Mouse (Mus musculus) ovary, adult 18-20 months (tissue): ENCODE data around the gene Olfr1508.
"Not testable (repeated sequence)": the region's sequence is repeated elsewhere in the genome, so short reads cannot be mapped to it uniquely, and the experiment has no call there.

ENCODE experiments used
- DNase-seq: peaks from one replicate; pipeline ENCODE4 v3.0.0; 2022; ENCODE audit warnings: low spot score, mixed read lengths

Gene Olfr1508

DNA sequence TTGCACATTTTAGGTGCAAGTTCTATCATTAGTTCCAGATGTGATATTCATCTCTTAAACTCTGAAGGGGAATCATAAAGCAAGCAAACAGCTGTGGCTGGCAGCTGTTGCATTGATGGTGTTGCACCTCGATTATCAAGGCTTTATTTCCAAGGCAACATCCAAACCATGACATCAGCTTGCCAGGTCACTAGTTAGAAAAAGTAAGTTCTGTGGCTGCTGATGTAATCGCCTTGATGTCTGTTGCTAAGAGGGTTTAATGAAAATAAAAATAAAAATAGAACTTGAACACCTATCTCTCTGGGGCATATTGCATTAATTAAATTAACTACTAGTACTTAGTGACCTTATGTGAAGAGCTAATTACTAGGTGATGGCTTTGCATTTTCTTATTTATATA is at the start of gene Olfr1508:
Gene Olfr1508, minus strand, starts transcription at position 101 of the 400 bp plus-strand sequence.
- DNase-seq: no peak

DNA sequence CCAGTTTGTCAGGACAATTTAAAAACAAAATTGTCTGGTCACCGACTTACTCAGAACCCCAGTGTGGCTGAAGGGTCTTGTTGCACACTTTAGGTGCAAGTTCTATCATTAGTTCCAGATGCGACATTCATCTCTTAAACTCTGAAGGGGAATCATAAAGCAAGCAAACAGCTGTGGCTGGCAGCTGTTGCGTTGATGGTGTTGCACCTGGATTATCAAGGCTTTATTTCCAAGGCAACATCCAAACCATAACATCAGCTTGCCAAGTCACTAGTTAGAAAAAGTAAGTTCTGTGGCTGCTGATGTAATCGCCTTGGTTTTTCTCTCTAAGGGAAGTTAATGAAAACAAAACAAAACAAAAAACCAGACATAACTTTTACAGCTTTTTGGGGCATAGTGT is 28.2 kb upstream of the Olfr1508 start, which contains the start of gene Olfr1507:
Gene Olfr1507, minus strand, starts transcription at position 234 of the 400 bp plus-strand sequence.
- DNase-seq: no peak

DNA sequence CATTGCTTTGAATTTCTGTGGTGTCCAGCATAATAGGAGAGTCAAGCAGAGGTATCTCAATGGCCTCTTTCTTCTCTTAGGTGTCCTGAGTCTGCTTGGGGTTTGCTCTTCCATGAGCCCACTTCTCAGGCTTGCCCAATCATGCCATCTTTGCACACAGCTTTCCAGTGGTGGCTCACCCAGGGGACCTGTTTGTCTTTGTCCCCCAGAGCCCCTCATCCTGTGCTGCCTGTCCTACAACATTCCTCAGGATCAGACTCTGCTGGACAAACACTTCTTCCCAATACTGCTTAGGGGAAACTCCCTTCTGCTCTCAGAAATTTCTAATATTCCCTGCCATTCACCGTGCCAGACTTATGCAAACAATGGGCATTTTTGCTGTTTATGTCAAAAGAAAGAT is 1.6 kb downstream of the Olfr1508 start:
- no peak for DNase-seq

DNA sequence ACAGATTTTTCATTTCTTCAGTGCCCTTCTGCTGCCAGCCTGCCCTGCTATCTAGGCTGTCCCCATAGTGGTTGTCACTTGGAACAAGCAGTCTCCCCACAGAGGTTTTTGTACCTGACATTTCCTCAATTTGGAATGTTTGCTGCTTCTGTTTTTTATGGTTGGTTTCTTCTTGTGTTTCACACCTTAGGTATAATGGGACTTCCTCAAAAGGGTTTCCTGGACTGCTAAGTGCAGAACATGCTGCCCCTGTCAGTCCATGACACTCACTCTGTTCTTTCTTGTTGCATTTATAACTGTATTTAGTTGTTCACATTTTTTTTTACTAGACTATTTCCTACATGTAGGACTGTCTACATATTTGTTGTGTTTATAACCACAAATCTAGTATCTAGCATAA is 5.4 kb downstream of the Olfr1508 start:
- no peak for DNase-seq

DNA sequence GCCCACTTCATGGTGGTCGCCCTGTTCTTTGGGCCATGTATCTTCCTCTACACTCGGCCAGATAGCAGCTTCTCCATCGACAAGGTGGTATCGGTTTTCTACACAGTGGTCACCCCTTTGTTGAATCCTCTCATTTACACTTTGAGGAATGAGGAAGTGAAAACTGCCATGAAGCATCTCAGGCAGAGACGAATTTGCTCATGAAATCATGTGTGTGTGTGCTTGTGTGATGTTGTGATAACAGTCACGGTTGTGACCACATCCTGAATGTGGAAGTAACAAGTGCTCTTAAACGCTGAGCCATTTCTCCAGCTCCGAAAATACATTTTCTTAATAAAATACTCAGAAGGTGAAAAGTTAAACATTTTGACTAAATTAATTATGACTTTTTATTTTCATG is 16.2 kb downstream of the Olfr1508 start:
- DNase-seq: no peak

DNA sequence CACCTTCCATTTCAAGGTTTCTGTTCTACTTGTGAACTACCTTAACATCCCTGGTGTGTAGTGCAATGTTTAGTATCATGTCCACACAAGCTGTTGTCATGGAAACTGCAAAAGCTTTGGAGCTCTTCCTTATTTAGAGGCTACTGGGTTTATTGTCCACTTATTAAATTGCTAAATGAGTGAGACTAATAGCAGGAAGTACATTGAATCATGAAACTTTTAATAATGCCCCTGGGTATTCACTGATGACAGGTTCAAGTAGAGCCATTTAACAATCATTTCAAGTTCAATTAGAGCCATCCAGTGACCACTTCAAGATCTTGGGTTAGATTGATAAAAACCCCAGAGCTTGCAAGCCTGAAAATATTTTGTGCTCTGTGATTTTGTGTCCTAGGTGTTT is 24.6 kb downstream of the Olfr1508 start, which contains the start of gene Olfr1509:
Gene Olfr1509, plus strand, starts transcription at position 301 of the 400 bp plus-strand sequence.
- DNase-seq: no peak

DNA sequence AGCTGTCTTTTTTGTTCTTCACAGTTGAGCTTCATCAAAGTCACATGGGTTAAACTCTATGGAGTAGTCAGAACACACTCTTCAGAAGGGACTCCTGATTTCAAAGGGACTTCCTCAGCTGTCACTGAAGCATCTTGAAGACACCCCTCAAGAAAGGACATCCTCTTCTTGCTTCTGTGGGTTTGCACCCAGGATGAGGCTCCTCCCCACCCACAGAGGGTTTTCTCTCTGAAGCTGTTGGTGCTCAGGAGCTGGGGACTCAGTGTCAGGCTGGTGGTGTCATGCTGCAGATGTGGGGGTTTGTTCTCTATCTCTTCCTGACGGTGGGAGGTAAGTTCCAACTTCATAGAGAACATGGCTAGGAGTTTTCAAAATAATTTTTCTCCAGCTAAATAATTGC is 39.6 kb downstream of the Olfr1508 start:
- DNase-seq: no peak

DNA sequence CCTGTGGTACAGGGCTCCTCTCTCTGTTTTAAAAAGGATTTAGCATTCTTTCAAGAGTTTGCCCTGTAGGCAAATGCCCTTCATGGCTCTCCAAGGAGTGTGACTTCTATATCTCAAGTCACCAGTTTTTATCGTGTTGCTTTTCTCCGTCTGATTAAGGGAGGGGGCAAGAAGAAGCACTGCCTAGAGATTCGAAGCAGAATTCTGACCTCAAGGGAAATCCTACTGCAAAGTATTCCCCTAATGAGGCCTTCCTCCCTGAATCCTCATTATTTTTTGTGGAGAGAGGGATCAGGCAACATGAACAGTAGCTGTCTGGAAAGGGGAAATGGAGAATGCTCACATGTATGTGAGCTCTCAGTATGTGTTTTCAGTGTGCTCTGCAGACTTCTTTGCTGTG is 53.0 kb downstream of the Olfr1508 start, which contains the start of gene Olfr1510:
Gene Olfr1510, minus strand, starts transcription at position 101 of the 400 bp plus-strand sequence.
- DNase-seq: no peak

DNA sequence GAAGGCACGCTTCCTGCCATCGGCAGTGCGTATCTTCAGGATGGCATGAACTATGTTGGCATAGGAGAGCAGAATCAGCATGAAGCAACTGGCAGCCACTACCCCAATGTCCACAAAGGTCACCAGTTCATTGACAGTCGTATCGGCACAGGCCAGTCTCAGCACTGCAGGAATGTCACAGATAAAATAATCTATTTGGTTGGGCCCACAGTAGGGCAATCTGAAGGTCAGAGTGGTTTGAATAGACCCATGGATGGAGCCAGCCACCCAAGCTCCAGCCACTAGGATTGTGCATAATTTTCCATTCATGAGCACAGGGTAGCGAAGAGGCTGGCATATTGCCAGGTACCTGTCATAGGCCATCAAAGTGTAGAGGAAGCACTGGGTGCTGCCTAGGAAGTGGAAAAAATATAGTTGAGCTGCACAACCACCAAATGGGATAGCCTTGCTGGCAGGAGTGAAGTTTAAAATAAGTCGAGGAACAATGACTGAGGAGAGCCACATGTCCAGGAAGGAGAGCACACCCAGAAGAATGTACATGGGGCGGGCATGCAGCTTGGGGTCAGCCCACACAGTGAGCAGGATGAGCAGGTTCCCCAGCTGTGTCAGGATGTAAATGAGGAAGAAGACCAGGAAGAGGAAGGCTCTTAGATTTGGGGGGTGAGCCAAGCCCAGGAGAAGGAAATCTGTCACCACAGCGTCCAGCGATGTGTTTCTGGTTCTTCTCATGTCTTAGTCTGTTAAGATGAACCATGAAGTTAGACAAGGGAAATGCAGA is 57.0 kb downstream of the Olfr1508 start:
- DNase-seq: not testable (repeated sequence)
